Mouse (Mus musculus) liver, embryonic 13.5 days (tissue): ENCODE data around the gene Plekhh1. TPM values are rescaled to one million over a fixed set of nuclear protein-coding genes. Genes with fewer than 3 reads are reported as not detected.

ENCODE experiments used
- ATAC-seq: fragments of 200-750 bp; cut with Nextera tagmentation; 2 replicates; pipeline ENCODE4 v1.8.0; 2017; ENCODE audit warnings: low read depth, mild to moderate bottlenecking, moderate number of reproducible peaks, moderate library complexity
- DNase-seq: peaks from one replicate; pipeline ENCODE4 v3.0.0; 2022
- H3K27ac ChIP-seq: fragments of 300-500 bp; sonication (generic); 2 replicates; pipeline ENCODE4 v1.5.1; 2015; ENCODE audit warnings: moderate library complexity, mild to moderate bottlenecking, inconsistent platforms
- H3K27me3 ChIP-seq: fragments of 300-500 bp; sonication (generic); 2 replicates; pipeline ENCODE4 v1.6.1; 2015; ENCODE audit warnings: mild to moderate bottlenecking, inconsistent platforms
- H3K36me3 ChIP-seq: fragments of 300-500 bp; sonication (generic); 2 replicates; pipeline ENCODE4 v1.6.1; 2015; ENCODE audit warnings: mild to moderate bottlenecking, inconsistent platforms
- H3K4me1 ChIP-seq: fragments of 300-500 bp; sonication (generic); replicated peaks from 2 replicates; pipeline ENCODE4 v1.6.1; 2015; ENCODE audit warnings: inconsistent platforms
- H3K4me2 ChIP-seq: fragments of 300-500 bp; sonication (generic); 2 replicates; pipeline ENCODE4 v1.6.1; 2015; ENCODE audit warnings: inconsistent platforms, mild to moderate bottlenecking, moderate library complexity
- H3K4me3 ChIP-seq: fragments of 300-500 bp; sonication (generic); replicated peaks from 2 replicates; pipeline ENCODE4 v1.5.1; 2015; ENCODE audit warnings: mild to moderate bottlenecking, inconsistent platforms
- H3K9ac ChIP-seq: fragments of 300-500 bp; sonication (generic); 2 replicates; pipeline ENCODE4 v1.6.1; 2015; ENCODE audit warnings: mild to moderate bottlenecking, inconsistent platforms
- H3K9me3 ChIP-seq: fragments of 300-500 bp; sonication (generic); replicated peaks from 2 replicates; pipeline ENCODE4 v1.6.1; 2016; ENCODE audit warnings: inconsistent platforms
- WGBS: fragments of 180-500 bp; shearing (Covaris S2); methylation state at CpG from one replicate; pipeline ENCODE4 v1.1.7; 2015; ENCODE audit not compliant: insufficient replicate concordance; 5-methylcytosine and 5-hydroxymethylcytosine counted together
- polyA plus RNA-seq: library from polyadenylated mRNA; unstranded; fragments of >200 nt; fragmentation: Nextera tagmentation; extraction: Ambion mirVana; gene quantifications from 2 replicates; pipeline ENCODE4 v1.2.1, GENCODE M21; 2015

The Plekhh1 gene
- polyA plus RNA-seq, 1 experiment from 2014 or later = 0.13 TPM

DNA sequence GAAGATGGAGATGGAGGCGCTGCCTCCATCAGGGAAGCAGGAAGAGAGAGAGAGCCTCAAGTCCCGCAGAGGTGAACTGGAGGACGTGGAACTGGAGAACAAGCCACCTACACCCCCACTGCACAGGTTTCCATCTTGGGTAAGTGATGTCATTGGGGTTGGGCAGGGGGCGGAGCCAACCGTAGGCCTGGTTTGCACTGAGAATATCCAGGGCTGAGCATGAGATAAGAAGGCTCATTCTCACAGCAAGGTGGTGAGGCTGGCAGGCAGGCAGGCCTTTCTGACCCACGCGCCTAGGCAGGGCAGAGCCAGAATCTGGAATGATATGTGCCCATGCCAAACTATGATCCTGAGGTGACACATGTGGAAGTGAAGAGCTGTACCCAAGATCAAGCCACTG is 26.3 kb downstream of the Plekhh1 start:
- Histone ChIP-seq H3K27me3 (no peaks in the 10 kb centered on the region), H3K9ac (no peak overlapping the region), H3K4me2 (no peak overlapping the region), H3K27ac (no peak overlapping the region), H3K36me3 (no peaks in the 10 kb centered on the region), H3K4me3 (no peak overlapping the region), H3K9me3 (no peaks in the 10 kb centered on the region), H3K4me1 (peaks cover 20% of the 10 kb centered on the region)
- 43% methylated on average over 7 of the region's 7 CpGs for WGBS
- ATAC-seq (peak; percentile 79), DNase-seq (peak; percentile 56)

DNA sequence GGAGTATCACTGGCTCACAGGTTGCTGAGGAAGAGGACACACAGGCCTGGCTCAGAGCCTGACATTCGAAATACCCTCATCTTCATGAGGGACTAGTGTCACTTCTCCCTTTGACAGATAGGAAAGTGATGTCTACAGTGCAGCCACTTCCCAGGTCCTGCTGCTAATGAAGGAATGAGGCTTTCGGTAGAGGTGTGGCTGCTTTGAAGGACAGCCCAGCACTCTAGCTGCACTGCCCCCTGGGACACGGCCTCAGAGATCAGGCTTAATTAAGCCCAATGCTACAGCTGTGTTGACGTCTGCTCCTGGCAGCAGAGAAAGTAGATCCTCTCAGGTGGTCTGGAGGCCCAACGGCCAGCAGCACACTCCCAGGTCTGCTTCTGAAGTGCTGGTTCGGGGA is 30.6 kb downstream of the Plekhh1 start:
- no peak for ATAC-seq
- Histone ChIP-seq H3K36me3 (no peaks in the 10 kb centered on the region), H3K9ac (no peak overlapping the region), H3K4me1 (peaks cover 10% of the 10 kb centered on the region), H3K27ac (no peak overlapping the region), H3K4me2 (no peak overlapping the region), H3K27me3 (no peaks in the 10 kb centered on the region), H3K9me3 (no peaks in the 10 kb centered on the region), H3K4me3 (no peak overlapping the region)
- WGBS = 70% methylated on average over 6 of the region's 6 CpGs
- DNase-seq = no peak

DNA sequence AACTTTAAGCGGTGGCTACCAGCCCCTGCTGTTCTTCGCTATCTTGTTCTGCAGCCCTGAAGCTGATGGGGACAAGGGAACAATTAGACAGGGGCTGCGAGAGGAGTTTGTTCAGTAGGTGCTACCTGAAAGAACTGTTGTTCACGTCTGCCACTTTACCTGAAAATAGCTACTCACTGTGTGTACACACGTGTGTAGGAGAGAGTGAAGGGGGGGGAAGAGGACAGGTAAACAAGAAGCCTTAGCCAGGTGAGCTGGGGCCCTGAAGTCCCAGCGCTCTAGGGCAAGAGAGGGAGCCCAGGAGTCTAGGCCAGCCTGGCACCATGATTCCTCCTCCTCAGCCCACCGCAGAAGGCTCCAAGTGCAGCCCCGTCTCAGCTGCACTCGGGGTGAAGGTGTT is 31.2 kb downstream of the Plekhh1 start:
- H3K36me3 ChIP-seq = no peaks in the 10 kb centered on the region
- peaks cover 7% of the 10 kb centered on the region for H3K4me1 ChIP-seq
- no peak for ATAC-seq
- DNase-seq = no peak
- H3K4me3 ChIP-seq = no peak overlapping the region
- no peak overlapping the region for H3K9ac ChIP-seq
- no peaks in the 10 kb centered on the region for H3K9me3 ChIP-seq
- H3K27me3 ChIP-seq = no peaks in the 10 kb centered on the region
- H3K4me2 ChIP-seq = no peak overlapping the region
- WGBS = 78% methylated on average over 9 of the region's 9 CpGs
- H3K27ac ChIP-seq = no peak overlapping the region

DNA sequence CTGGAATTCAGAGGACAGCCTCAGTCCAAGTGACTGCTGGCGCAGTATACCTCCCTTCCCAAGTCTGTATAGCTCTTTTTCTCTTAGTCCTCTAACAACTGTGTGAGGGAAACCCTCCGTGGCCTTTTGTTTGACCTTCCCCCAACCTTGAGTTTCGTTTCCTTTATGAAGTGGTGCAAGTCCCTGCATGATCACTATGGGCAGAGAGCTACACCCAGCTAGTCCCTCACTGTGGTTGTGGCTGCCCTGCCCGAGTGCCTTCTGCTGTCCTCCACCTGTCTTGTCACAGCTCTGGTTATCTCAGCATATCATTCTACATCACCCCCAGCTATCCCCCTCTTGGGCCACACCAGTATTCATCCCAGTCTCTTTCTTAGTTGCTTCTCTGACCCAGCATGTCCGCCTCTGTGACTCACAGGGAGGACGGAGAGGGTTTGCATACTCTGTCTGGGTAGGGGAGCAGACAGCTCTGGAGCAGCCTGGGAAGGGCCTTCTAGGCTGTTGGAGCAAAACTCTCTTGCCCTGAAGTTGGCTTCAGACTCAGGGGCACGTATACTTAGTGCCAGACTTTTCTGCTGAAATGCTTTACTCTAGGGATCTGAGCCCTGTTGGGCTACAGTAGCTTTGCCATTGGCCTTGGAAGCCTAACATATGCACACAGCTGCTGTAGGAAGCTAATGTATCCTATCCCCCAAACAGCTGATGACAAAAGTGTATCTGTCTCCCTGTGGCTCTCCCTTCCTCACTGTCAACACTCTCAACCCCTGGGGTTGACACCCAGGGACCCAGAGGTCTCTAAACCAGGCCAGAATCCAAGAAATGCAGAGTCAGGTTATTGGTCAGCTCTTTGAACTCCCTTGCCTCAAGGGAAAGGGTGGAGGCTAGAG is 32.0 kb downstream of the Plekhh1 start:
- H3K4me2 ChIP-seq = no peak overlapping the region
- no peaks in the 10 kb centered on the region for H3K36me3 ChIP-seq
- no peak overlapping the region for H3K27ac ChIP-seq
- no peak overlapping the region for H3K4me3 ChIP-seq
- H3K27me3 ChIP-seq = no peaks in the 10 kb centered on the region
- no peak for ATAC-seq
- H3K9me3 ChIP-seq = no peaks in the 10 kb centered on the region
- WGBS = 58% methylated on average over 7 of the region's 7 CpGs
- no peaks in the 10 kb centered on the region for H3K4me1 ChIP-seq
- no peak overlapping the region for H3K9ac ChIP-seq
- DNase-seq = no peak

DNA sequence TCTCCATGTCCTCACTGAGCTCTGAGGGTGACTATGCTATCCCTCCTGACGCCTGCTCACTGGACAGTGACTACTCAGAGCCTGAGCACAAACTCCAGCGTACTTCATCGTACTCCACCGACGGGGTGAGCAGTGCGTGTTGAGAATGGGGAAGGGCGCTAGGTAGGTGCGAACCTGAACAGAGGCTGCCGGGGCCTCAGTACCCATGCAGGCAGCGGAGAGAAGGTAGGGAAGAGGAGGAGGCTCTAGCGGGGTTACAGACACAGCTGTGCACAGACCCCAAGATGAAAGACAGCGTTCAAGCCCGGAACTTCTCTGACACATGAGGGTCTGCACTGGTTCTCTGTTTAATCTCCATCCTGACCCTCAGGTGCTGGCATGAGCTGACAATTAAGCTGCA is 35.5 kb downstream of the Plekhh1 start:
- Histone ChIP-seq H3K9me3 (no peaks in the 10 kb centered on the region), H3K9ac (no peak overlapping the region), H3K36me3 (no peaks in the 10 kb centered on the region), H3K27me3 (no peaks in the 10 kb centered on the region), H3K4me3 (no peak overlapping the region), H3K4me2 (no peak overlapping the region), H3K27ac (no peak overlapping the region), H3K4me1 (0 out of 2 replicates have a peak, but pooled peaks cover under 1% of the 10 kb centered on the region)
- 80% methylated on average over 13 of the region's 13 CpGs for WGBS
- ATAC-seq = no peak
- no peak for DNase-seq

DNA sequence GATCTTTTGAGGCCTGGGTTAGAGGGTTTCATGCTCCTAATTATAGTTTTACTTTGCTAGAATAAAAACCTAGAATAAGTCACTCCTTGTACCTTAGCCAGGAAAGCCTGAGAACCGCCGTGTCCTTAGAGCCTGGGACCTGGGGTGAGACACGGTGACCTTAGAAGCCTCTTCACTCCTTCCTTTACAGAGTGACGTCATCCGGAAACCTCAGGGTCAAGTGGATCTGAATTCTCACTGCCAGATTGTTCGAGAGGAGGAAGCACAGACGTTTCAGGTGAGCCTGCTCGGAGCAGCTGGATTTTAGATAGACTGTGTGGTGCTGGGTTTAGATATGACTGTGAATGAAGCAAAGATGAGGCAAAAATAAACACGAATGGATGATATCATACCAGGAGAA is 37.5 kb downstream of the Plekhh1 start:
- Histone ChIP-seq H3K4me3 (no peak overlapping the region), H3K4me1 (peaks cover 4% of the 10 kb centered on the region; the same call in 1 of the 2 replicates), H3K9me3 (no peaks in the 10 kb centered on the region), H3K4me2 (no peak overlapping the region), H3K9ac (no peak overlapping the region), H3K27ac (no peak overlapping the region), H3K36me3 (no peaks in the 10 kb centered on the region), H3K27me3 (no peaks in the 10 kb centered on the region)
- WGBS = 64% methylated on average over 9 of the region's 9 CpGs
- DNase-seq (no peak), ATAC-seq (no peak)

DNA sequence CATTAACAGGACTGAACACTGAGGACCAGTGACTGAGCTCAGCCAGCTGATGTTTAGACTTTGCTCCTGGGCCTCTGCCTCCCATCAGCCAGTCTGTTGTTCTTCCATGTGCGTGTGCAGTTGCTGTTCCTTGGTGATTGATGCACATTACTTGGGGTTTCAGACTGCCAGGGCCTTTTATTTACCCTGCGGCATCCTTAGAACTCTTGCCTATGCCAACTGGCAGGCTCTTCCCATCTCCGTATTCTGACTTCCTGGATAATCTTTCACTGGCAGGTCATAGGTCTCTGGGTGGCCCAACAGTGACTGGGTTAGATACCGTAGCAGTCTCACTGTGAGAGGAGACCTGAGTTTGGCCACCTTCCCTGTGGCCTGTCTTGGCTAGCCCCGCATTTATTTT is 38.6 kb downstream of the Plekhh1 start:
- Histone ChIP-seq H3K27me3 (no peaks in the 10 kb centered on the region), H3K36me3 (no peaks in the 10 kb centered on the region), H3K4me1 (peaks cover 4% of the 10 kb centered on the region; the same call in 1 of the 2 replicates), H3K4me3 (no peak overlapping the region), H3K9me3 (no peaks in the 10 kb centered on the region), H3K27ac (no peak overlapping the region), H3K9ac (no peak overlapping the region), H3K4me2 (no peak overlapping the region)
- DNase-seq (no peak), ATAC-seq (no peak)
- 72% methylated on average over 5 of the region's 5 CpGs for WGBS

DNA sequence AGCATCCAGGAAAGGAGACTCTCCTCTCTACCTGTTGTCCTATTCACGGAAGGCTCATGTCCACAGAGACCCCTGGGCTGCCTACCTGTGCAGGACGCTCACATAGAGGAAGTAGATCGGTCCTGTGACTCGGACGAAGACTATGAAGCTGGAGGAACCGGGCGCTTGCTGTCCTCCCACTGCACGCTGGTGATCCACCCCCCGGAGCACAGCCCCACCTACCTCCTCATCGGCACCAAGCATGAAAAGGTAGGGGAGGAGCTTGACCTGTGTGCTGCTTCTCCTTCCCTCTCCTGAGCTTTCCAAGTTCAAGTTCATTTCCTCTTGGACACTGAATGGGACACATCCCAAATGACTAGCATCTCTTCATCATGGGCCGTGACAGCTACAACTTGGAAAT is 39.3 kb downstream of the Plekhh1 start:
- Histone ChIP-seq H3K27ac (no peak overlapping the region), H3K4me2 (no peak overlapping the region), H3K9ac (no peak overlapping the region), H3K4me1 (peaks cover 4% of the 10 kb centered on the region; the same call in 1 of the 2 replicates), H3K27me3 (no peaks in the 10 kb centered on the region), H3K9me3 (no peaks in the 10 kb centered on the region), H3K36me3 (no peaks in the 10 kb centered on the region), H3K4me3 (no peak overlapping the region)
- 83% methylated on average over 11 of the region's 11 CpGs for WGBS
- DNase-seq (no peak), ATAC-seq (no peak)

DNA sequence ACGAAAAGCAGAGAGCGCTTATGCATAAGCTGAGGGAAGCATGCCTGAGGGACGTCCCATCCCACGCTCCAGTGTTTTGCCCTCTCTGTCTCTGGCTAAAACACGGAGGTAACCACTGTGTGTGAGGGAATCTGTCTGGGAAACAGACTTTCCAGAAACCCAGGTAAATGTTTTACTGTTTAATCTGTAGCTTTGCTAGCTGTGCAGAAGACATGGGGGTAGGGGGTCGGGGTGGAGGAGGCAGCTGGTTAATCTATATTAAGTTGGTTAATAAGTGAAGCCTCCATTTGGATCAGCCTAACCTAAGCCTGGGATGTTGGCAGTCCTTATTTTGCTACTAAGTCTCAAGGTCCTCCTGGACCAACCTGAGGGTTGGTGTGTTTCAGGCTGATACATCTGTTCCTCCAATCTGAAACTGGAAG is 40.2 kb downstream of the Plekhh1 start:
- Histone ChIP-seq H3K4me2 (no peak overlapping the region), H3K4me3 (no peak overlapping the region), H3K36me3 (0 out of 2 replicates have a peak, but pooled peaks cover 2% of the 10 kb centered on the region), H3K4me1 (peaks cover 4% of the 10 kb centered on the region; the same call in 1 of the 2 replicates), H3K27ac (no peak overlapping the region), H3K9me3 (no peaks in the 10 kb centered on the region), H3K27me3 (no peaks in the 10 kb centered on the region), H3K9ac (no peak overlapping the region)
- no peak for DNase-seq
- 76% methylated on average over 6 of the region's 6 CpGs for WGBS
- no peak for ATAC-seq

DNA sequence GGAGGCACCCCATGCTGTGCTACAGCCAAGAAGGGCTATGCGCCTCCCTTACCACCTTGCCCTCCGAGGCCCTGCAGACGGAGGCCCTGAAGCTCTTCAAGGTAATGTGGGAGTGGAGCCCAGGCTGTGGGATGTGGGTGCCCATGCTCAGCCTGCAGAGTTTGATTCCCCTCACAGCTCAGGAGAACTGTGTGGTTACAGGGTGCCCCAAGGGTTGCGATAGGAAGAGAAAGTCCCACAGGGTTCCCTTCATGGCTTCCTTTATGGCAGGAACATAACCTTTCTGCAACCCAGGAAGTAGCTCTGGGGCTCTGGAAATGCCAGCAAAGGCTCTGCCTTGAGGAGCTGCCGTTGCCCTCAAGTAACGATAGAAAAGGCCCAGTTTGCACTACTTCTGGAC is 41.0 kb downstream of the Plekhh1 start:
- Histone ChIP-seq H3K27ac (no peak overlapping the region), H3K4me2 (no peak overlapping the region), H3K4me3 (no peak overlapping the region), H3K4me1 (peaks cover 4% of the 10 kb centered on the region; the same call in 1 of the 2 replicates), H3K27me3 (no peaks in the 10 kb centered on the region), H3K36me3 (0 out of 2 replicates have a peak, but pooled peaks cover 2% of the 10 kb centered on the region), H3K9me3 (no peaks in the 10 kb centered on the region), H3K9ac (no peak overlapping the region)
- DNase-seq = no peak
- no peak for ATAC-seq
- WGBS = 69% methylated on average over 6 of the region's 6 CpGs

DNA sequence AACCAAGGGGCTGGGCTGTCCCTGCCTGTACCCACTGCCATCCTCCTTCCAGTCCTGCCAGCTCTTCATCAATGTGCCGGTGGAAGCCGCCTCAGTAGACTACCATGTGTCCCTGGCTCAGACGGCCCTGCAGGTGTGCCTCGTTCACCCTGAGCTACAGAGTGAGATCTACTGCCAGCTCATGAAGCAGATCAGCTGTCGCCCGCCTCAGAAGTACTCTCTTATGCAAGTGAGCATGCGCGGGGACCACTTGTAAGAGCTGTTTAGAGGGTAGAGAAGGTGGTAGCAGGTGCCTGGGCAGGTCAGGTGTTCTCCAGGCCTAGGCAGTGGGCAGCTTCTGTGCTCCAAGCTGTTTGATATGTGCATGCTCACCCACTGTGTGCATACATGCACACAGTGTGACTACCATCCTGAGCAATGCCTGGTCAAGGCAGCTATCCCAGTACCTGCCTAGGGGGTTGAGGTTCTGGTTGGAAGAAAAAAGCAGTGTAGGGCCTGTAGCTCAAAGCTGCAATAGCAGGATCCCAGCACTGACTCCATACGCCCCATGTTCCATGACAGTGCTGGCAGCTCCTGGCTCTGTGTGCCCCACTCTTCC is 41.9 kb downstream of the Plekhh1 start:
- H3K4me2 ChIP-seq = no peak overlapping the region
- H3K27me3 ChIP-seq = no peaks in the 10 kb centered on the region
- peaks cover 4% of the 10 kb centered on the region; the same call in 1 of the 2 replicates for H3K4me1 ChIP-seq
- no peak for DNase-seq
- no peak overlapping the region for H3K9ac ChIP-seq
- no peak overlapping the region for H3K4me3 ChIP-seq
- no peak overlapping the region for H3K27ac ChIP-seq
- no peak for ATAC-seq
- peaks cover 2% of the 10 kb centered on the region; the same call in 1 of the 2 replicates for H3K36me3 ChIP-seq
- H3K9me3 ChIP-seq = no peaks in the 10 kb centered on the region
- 78% methylated on average over 9 of the region's 9 CpGs for WGBS
